Mouse (Mus musculus) spleen, adult 2 months (tissue): ENCODE measurements around the gene Zc3h14. TPM values are rescaled to one million over a fixed set of nuclear protein-coding genes. Genes with fewer than 3 reads are reported as not detected.

Experiments used
- DNase-seq, 2 experiments: peaks; one replicate each; pipeline versions ENCODE4 v3.0.0 to v3.0.0-alpha.2; 2012 to 2021; ENCODE audit warnings: low spot score in 2 of 2, low read depth in 1 of 2
- H3K27ac ChIP-seq: fragments of 200-500 bp; 2 replicates; pipeline ENCODE4 v1.5.1; 2012; ENCODE audit warnings: low read length, inconsistent platforms; ENCODE audit not compliant: insufficient read depth
- H3K27me3 ChIP-seq: fragments of 200-500 bp; 2 replicates; pipeline ENCODE4 v1.6.1; 2012; ENCODE audit warnings: mild to moderate bottlenecking, moderate library complexity, low read length, inconsistent platforms; ENCODE audit not compliant: control insufficient read depth, insufficient read depth
- H3K36me3 ChIP-seq: fragments of 200-500 bp; 2 replicates; pipeline ENCODE4 v1.6.1; 2012; ENCODE audit warnings: mild to moderate bottlenecking, low read length, inconsistent platforms; ENCODE audit not compliant: control insufficient read depth, insufficient read depth
- H3K4me1 ChIP-seq: fragments of 200-500 bp; 2 replicates; pipeline ENCODE4 v1.6.1; 2011; ENCODE audit warnings: inconsistent platforms; ENCODE audit not compliant: control insufficient read depth, insufficient read depth, insufficient read length
- H3K4me3 ChIP-seq: fragments of 200-500 bp; 2 replicates; pipeline ENCODE4 v1.5.1; 2011; ENCODE audit warnings: mild to moderate bottlenecking, inconsistent platforms; ENCODE audit not compliant: insufficient read depth, insufficient read length; ENCODE audit errors: extremely low read depth
- CTCF ChIP-seq: fragments of 200-500 bp; IDR thresholded peaks from 2 replicates; pipeline ENCODE4 v1.5.1; 2011; ENCODE audit warnings: mild to moderate bottlenecking, inconsistent platforms; ENCODE audit not compliant: insufficient read depth, insufficient read length, insufficient replicate concordance; ENCODE audit errors: extremely low read depth
- POLR2A ChIP-seq: fragments of 200-500 bp; IDR thresholded peaks from 2 replicates; pipeline ENCODE4 v1.6.1; 2011; ENCODE audit warnings: low read depth, low read length, inconsistent platforms
- WGBS: fragments of 180-500 bp; shearing (Covaris S2); methylation state at CpG from one replicate; pipeline ENCODE4 v1.1.7; 2018; 5-methylcytosine and 5-hydroxymethylcytosine counted together
- polyA plus RNA-seq: library from polyadenylated mRNA; depleted of rRNA; stranded (reverse); fragments of >200 nt; gene quantifications from 2 replicates; pipeline ENCODE4 v1.2.3, GENCODE M21; 2012

Gene Zc3h14
- polyA plus RNA-seq, 1 experiment = 28.7 TPM

DNA sequence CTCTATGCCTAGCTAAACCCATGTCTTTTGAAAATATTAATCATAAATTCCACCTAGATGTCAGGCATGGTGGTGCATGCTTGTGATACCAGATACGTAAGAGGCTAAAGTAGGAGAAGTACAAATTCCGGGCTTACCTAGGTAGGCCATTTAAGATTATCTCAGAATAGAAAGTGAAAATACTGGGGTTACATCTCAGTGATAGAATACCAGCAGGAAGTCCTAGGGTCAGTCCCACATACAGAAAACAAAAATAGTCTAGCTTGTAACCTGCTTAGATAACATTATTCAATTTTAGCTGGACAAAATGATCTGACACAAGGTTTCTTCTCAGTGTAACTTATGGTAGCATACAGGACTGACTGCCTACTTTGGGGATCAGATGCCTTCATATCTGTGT lies 19.5 kb downstream of the Zc3h14 start:
- WGBS = 83% methylated on average over 2 of the region's 2 CpGs
- H3K4me1 ChIP-seq = no peaks in the 10 kb centered on the region
- no peak for TF ChIP-seq POLR2A
- no peak for TF ChIP-seq CTCF
- no peaks in the 10 kb centered on the region for H3K27me3 ChIP-seq
- no peak overlapping the region for H3K4me3 ChIP-seq
- H3K36me3 ChIP-seq = peaks cover 30% of the 10 kb centered on the region
- DNase-seq = no peak
- H3K27ac ChIP-seq = no peak overlapping the region

DNA sequence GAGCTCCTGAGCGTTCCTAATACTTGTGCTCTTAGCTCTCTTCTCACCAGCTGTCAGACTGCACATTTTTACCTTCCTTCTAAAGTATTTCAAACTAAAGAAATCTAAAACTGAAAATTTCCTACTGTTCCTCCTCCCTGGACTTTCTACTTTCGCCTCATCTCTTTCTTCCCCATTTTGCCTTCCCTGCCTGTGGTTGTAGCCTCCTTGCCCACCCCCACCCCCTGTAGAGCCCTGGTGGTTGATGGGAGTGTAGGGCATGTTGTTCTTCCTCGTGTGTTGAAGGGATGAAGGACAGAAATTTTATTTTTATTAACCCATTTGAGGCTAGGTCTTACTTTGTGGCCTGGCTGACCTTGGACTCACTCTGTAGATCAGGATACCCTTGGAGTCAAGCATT lies 30.7 kb downstream of the Zc3h14 start:
- 58% methylated on average over 3 of the region's 3 CpGs for WGBS
- Histone ChIP-seq H3K4me1 (no peaks in the 10 kb centered on the region), H3K27ac (no peak overlapping the region), H3K4me3 (no peak overlapping the region), H3K36me3 (peaks cover 32% of the 10 kb centered on the region), H3K27me3 (no peaks in the 10 kb centered on the region)
- DNase-seq = no peak
- no peak for TF ChIP-seq CTCF
- no peak for TF ChIP-seq POLR2A

DNA sequence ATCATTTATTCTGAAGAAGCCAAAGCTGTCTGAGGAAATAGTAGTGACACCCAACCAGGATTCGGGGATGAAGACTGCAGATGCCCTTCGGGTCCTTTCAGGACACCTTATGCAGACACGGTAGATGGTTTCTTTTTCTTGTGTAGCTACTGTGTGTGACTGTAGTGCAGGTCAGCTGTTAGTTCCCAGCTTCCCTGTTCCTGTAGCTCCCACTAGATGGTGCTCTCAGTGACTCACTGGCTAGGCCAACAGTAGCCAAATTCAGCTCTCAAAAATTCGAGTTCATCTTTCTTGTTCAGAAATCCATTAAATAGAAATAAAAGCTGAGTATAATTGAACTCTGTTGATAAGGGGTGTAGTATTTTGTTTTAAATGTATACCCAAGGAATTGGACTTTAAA lies 32.4 kb downstream of the Zc3h14 start:
- TF ChIP-seq POLR2A = no peak
- no peak for TF ChIP-seq CTCF
- Histone ChIP-seq H3K36me3 (peaks cover 35% of the 10 kb centered on the region), H3K4me3 (no peak overlapping the region), H3K27me3 (no peaks in the 10 kb centered on the region), H3K27ac (no peak overlapping the region), H3K4me1 (no peaks in the 10 kb centered on the region)
- WGBS = 74% methylated on average over 4 of the region's 4 CpGs
- DNase-seq = peak in 1 of 2 experiments; percentile 9

DNA sequence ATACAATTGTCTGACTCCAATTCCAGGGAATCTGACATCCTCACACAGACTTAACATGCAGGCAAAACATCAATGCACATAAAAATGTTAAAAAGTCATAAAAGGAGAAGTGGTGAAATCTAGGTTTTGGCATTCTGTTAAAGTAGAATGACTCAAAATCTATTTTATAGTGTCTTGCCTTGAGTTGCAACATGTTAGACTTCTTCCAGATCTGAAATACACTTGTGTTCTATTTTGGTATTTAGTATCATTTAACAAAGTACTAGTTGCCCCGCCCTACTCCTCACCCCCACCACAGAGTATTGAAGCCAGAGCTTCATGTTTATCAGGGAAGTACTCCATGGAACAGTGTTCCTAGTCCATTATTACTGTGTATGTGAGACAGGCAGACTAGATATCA lies 37.5 kb downstream of the Zc3h14 start:
- TF ChIP-seq CTCF (no peak), POLR2A (no peak)
- 91% methylated on average over 1 of the region's 1 CpGs for WGBS
- peaks cover 37% of the 10 kb centered on the region for H3K36me3 ChIP-seq

DNA sequence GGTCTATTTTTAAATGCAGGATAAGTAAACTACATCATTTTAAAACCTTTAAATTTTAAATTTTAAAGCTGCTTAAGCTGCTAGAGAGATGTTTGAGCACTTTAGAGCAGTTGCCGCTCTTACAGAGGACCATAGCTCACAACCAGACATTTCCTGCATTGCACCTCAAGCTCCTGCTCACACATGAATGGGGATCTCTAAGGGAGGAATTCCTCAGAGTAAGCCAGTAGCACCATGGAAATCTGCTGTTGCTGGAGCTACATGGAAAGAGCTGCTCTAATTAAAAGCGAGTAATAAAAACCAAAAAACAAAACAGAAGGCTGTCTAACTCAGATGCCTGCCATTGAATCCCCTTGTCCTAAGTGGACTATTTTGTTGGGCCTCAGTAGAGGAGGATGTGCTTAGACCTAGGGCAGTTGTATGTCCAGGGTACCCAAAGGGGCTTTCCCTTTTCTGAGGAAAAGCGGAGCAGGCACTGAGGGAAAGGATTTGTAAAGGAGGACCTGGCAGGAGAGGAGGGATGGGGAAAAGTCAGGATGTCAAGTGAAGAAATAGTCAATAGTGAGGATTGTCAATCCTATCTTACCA lies 49.1 kb downstream of the Zc3h14 start:
- H3K36me3 ChIP-seq = peaks cover 11% of the 10 kb centered on the region
- WGBS = 96% methylated on average over 3 of the region's 3 CpGs
- TF ChIP-seq POLR2A (no peak), CTCF (no peak)

More for the DNA sequence above, 37.5 kb downstream of the Zc3h14 start:
- no peak overlapping the region for H3K27ac ChIP-seq
- H3K4me1 ChIP-seq = no peaks in the 10 kb centered on the region
- H3K4me3 ChIP-seq = no peak overlapping the region
- no peak for DNase-seq
- H3K27me3 ChIP-seq = no peaks in the 10 kb centered on the region

DNA sequence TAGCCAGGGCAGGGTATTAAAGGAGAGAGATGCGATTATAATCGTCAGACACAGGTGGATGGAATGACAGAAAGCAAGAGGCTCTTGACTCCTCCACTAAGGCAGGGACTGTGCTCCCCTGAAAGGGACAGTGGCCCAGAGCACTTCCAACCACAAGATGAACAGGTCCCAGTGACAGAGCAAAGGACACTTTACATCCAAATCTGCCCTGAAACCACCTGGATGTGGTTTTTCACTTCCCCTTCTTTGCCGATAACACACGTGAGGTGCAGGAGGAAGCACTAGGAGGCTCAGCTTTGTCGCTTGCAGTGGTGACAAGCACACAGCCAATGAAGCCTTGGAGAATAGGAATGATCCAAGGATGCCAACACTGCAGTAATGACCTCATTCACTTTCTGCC lies 53.6 kb downstream of the Zc3h14 start:
- 29% methylated on average over 5 of the region's 5 CpGs for WGBS
- H3K4me3 ChIP-seq = no peak overlapping the region
- no peak overlapping the region for H3K27ac ChIP-seq
- H3K27me3 ChIP-seq = no peaks in the 10 kb centered on the region
- peaks cover 1% of the 10 kb centered on the region; the same call in 1 of the 2 replicates for H3K36me3 ChIP-seq
- DNase-seq = peak; percentile 6 to 26
- TF ChIP-seq CTCF (no peak), POLR2A (no peak)
- H3K4me1 ChIP-seq = no peaks in the 10 kb centered on the region; the same call in 1 of the 2 replicates

More for the DNA sequence above, 49.1 kb downstream of the Zc3h14 start:
- no peak overlapping the region for H3K4me3 ChIP-seq
- DNase-seq = no peak
- no peak overlapping the region for H3K27ac ChIP-seq
- H3K27me3 ChIP-seq = no peaks in the 10 kb centered on the region
- no peaks in the 10 kb centered on the region; the same call in 1 of the 2 replicates for H3K4me1 ChIP-seq

DNA sequence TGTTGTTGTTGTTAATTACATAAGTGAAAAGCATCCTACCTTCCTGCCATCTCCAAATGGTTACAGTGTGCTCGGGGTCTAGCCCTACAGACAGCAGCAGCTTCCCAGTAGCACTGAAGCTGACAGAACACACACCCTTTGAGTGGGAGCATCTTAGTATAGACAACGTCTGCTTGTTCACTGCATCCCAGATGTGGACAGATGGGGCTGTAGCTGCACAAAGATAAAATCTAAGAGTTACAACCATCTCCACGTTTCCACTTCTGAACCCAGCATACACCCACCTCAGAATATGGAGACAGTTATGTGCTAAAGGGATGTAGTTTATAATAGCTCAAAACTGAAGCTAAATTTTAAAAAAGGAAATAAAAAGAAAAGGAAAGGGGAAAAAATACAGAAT lies 55.5 kb downstream of the Zc3h14 start:
- Histone ChIP-seq H3K27me3 (no peaks in the 10 kb centered on the region), H3K4me1 (no peaks in the 10 kb centered on the region; the same call in 1 of the 2 replicates), H3K27ac (no peak overlapping the region), H3K4me3 (no peak overlapping the region), H3K36me3 (peaks cover 1% of the 10 kb centered on the region; the same call in 1 of the 2 replicates)
- TF ChIP-seq POLR2A (no peak), CTCF (no peak)
- DNase-seq = no peak
- 80% methylated on average over 3 of the region's 3 CpGs for WGBS
